In genomic region chr9:18399629-18400028, GRCm38 (mm10) we compare ENCODE assay signal across 38 mouse cellular contexts. TPM values are rescaled to one million over a fixed set of nuclear protein-coding genes. Genes with fewer than 3 reads are reported as not detected.
"Had no signal": no experiment of that assay in that cellular context is flagged by ENCODE, and none has a peak within 500 bp of the region (broad histone marks: within the 10 kb centered on the region; RNA-seq: fewer than 3 reads in every experiment).

No protein-coding gene starts in this region.

- H3K9ac ChIP-seq: embryonic facial prominence, embryonic 12.5 days; embryonic facial prominence, embryonic 13.5 days; embryonic facial prominence, embryonic 15.5 days; forebrain, embryonic 12.5 days; forebrain, embryonic 13.5 days; forebrain, embryonic 15.5 days; forebrain, postnatal 0 days had no signal

- H3K9me3 ChIP-seq: embryonic facial prominence, embryonic 10.5 days; embryonic facial prominence, embryonic 12.5 days; embryonic facial prominence, embryonic 13.5 days; embryonic facial prominence, embryonic 15.5 days; forebrain, embryonic 10.5 days; forebrain, embryonic 12.5 days; forebrain, embryonic 13.5 days; forebrain, embryonic 15.5 days had no signal

- H3K4me1 ChIP-seq: embryonic facial prominence, embryonic 10.5 days; embryonic facial prominence, embryonic 12.5 days; embryonic facial prominence, embryonic 13.5 days; embryonic facial prominence, embryonic 15.5 days; forebrain, embryonic 10.5 days; forebrain, embryonic 12.5 days; forebrain, embryonic 13.5 days; forebrain, embryonic 15.5 days had no signal

- H3K4me3 ChIP-seq: embryonic facial prominence, embryonic 10.5 days; embryonic facial prominence, embryonic 12.5 days; embryonic facial prominence, embryonic 13.5 days; embryonic facial prominence, embryonic 15.5 days; erythroblast, embryonic 14.5 days; forebrain, embryonic 10.5 days; forebrain, embryonic 12.5 days; forebrain, embryonic 13.5 days; forebrain, embryonic 15.5 days; gastrocnemius, adult 2 months; heart, adult 2 months had no signal

- H3K27me3 ChIP-seq: embryonic facial prominence, embryonic 12.5 days; embryonic facial prominence, embryonic 13.5 days; embryonic facial prominence, embryonic 15.5 days; forebrain, embryonic 12.5 days; forebrain, embryonic 13.5 days; forebrain, embryonic 15.5 days had no signal

- DNase-seq: cerebellum, adult 9-11 months; cerebellum, postnatal 10 days; cerebellum, postnatal 14 days; cerebellum, postnatal 25 days; cerebellum, postnatal 36 days; embryo, embryonic 11 days; forebrain, postnatal 0 days; gastrocnemius, adult 2 months; gastrocnemius, postnatal 10 days; gastrocnemius, postnatal 14 days; gastrocnemius, postnatal 25 days; gastrocnemius, postnatal 36 days; heart, adult 11 months; heart, adult 18-20 months; heart, adult 2 months had no signal

- ATAC-seq: forebrain, embryonic 13.5 days; forebrain, embryonic 14.5 days; forebrain, embryonic 15.5 days; forebrain, embryonic 16.5 days; forebrain, postnatal 0 days had no signal

- H3K27ac ChIP-seq: embryonic facial prominence, embryonic 10.5 days; embryonic facial prominence, embryonic 12.5 days; embryonic facial prominence, embryonic 13.5 days; embryonic facial prominence, embryonic 15.5 days; forebrain, embryonic 10.5 days; forebrain, embryonic 12.5 days; forebrain, embryonic 13.5 days; forebrain, embryonic 15.5 days; gastrocnemius, adult 2 months; heart, adult 2 months had no signal

- H3K4me2 ChIP-seq: embryonic facial prominence, embryonic 12.5 days; embryonic facial prominence, embryonic 13.5 days; embryonic facial prominence, embryonic 15.5 days; forebrain, embryonic 12.5 days; forebrain, embryonic 13.5 days; forebrain, embryonic 15.5 days had no signal

- H3K36me3 ChIP-seq: embryonic facial prominence, embryonic 10.5 days; embryonic facial prominence, embryonic 12.5 days; embryonic facial prominence, embryonic 13.5 days; embryonic facial prominence, embryonic 15.5 days; forebrain, embryonic 10.5 days; forebrain, embryonic 12.5 days; forebrain, embryonic 15.5 days had no signal

RNA-seq across cellular contexts. Expression of gene Naalad2, which starts 3.2 kb away (rescaled TPM):
- total RNA-seq: common myeloid progenitor, adult 5-6 weeks; granulocyte monocyte progenitor cell, adult 5-6 weeks had no signal
- polyA plus RNA-seq: erythroblast, embryonic 14.5 days had no signal

RNA-seq across cellular contexts. Expression of gene Ubtfl1, which starts 4.6 kb away (rescaled TPM):
- total RNA-seq: common myeloid progenitor, adult 5-6 weeks; forebrain, postnatal 0 days; gastrocnemius, adult 18-20 months; gastrocnemius, adult 2 months; gastrocnemius, adult 8-10 months; gastrocnemius, postnatal 10 days; gastrocnemius, postnatal 14 days; gastrocnemius, postnatal 25 days; gastrocnemius, postnatal 36 days; gastrocnemius, postnatal 4 days; granulocyte monocyte progenitor cell, adult 5-6 weeks; heart, adult 18-20 months; heart, adult 2 months; heart, adult 8-10 months had no signal
- polyA plus RNA-seq: cortical plate, adult 2 months; embryonic facial prominence, embryonic 10.5 days; embryonic facial prominence, embryonic 11.5 days; embryonic facial prominence, embryonic 12.5 days; embryonic facial prominence, embryonic 13.5 days; embryonic facial prominence, embryonic 14.5 days; embryonic facial prominence, embryonic 15.5 days; erythroblast, embryonic 14.5 days; forebrain, embryonic 10.5 days; forebrain, embryonic 11.5 days; forebrain, embryonic 12.5 days; forebrain, embryonic 13.5 days; forebrain, embryonic 14.5 days; forebrain, embryonic 15.5 days; forebrain, embryonic 16.5 days; forebrain, postnatal 0 days; frontal cortex, adult 2 months; gonadal fat pad, adult 2 months; heart, adult 2 months had no signal

RNA-seq across cellular contexts. Expression of gene Mbd3l2, which starts 30.8 kb away (rescaled TPM):
- total RNA-seq: common myeloid progenitor, adult 5-6 weeks; forebrain, postnatal 0 days; gastrocnemius, adult 18-20 months; gastrocnemius, adult 2 months; gastrocnemius, adult 8-10 months; gastrocnemius, postnatal 10 days; gastrocnemius, postnatal 14 days; gastrocnemius, postnatal 25 days; gastrocnemius, postnatal 36 days; gastrocnemius, postnatal 4 days; granulocyte monocyte progenitor cell, adult 5-6 weeks; heart, adult 18-20 months; heart, adult 2 months; heart, adult 8-10 months had no signal
- polyA plus RNA-seq: cortical plate, adult 2 months; embryonic facial prominence, embryonic 10.5 days; embryonic facial prominence, embryonic 11.5 days; embryonic facial prominence, embryonic 13.5 days; embryonic facial prominence, embryonic 14.5 days; embryonic facial prominence, embryonic 15.5 days; erythroblast, embryonic 14.5 days; forebrain, embryonic 10.5 days; forebrain, embryonic 15.5 days; forebrain, embryonic 16.5 days; frontal cortex, adult 2 months; gonadal fat pad, adult 2 months; heart, adult 2 months had no signal
